Mouse (Mus musculus): ENCODE results near the gene Tamm41.

DNA sequence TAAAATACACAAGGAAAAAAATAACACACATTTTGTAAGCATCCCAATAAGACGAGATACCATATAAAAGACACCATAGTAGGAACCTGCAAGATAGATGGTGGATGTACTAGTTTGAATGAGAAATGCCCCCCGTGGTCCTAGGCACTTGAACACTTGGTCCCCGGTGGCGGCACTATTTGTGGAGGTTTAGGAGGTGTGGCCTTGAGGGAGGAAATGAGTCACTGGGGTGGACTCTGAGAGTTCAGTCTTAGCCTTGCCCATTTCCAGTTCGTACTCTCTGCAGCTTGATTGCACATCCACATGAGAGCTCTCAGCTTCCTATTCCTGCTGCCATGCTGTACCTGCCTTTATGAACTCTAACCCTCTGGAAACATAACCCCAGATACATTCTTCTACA is 83.2 kb downstream of the Tamm41 start:
- no peak for TF ChIP-seq POLR2A (IDR thresholded peaks at IDR 0.05; ENCODE audit: borderline replicate concordance, extremely low read depth, low read depth, low read length)
- no peak for TF ChIP-seq CTCF (IDR thresholded peaks at IDR 0.05; ENCODE audit: insufficient read depth, low read length)
